29 mouse cellular contexts compared by ENCODE assay signal in genomic region chr5:135292001-135292400, GRCm38 (mm10). TPM values are rescaled to one million over a fixed set of nuclear protein-coding genes. Genes with fewer than 3 reads are reported as not detected.
DNase-seq lines count a peak whose midpoint lies in the region.
"Had no signal": no experiment of that assay in that cellular context is flagged by ENCODE, and none has a peak within 500 bp of the region (broad histone marks: within the 10 kb centered on the region; RNA-seq: fewer than 3 reads in every experiment).

No protein-coding gene starts in this region.

- H3K4me1 ChIP-seq in heart, embryonic 10.5 days, result no peaks in the 10 kb centered on the region; the same call in 1 of the 2 replicates
- H3K4me1 ChIP-seq in embryonic facial prominence, embryonic 10.5 days, result peaks cover 14% of the 10 kb centered on the region
- H3K4me1 ChIP-seq in limb, embryonic 10.5 days, result peaks cover 18% of the 10 kb centered on the region
- H3K4me1 ChIP-seq: embryonic facial prominence, embryonic 15.5 days; heart, embryonic 15.5 days; intestine, embryonic 15.5 days had no signal

- no peak overlapping the region for H3K27ac ChIP-seq in heart, embryonic 10.5 days
- H3K27ac ChIP-seq in embryonic facial prominence, embryonic 10.5 days (replicated peaks), result 0 out of 2 replicates have a peak overlapping the region, but pooled peaks have one; percentile 10
- peak overlapping the region; percentile 64 for H3K27ac ChIP-seq in limb, embryonic 10.5 days
- H3K27ac ChIP-seq: embryonic facial prominence, embryonic 15.5 days; gastrocnemius, adult 2 months; heart, embryonic 15.5 days; hindbrain, embryonic 13.5 days; intestine, embryonic 15.5 days had no signal

- WGBS in heart, embryonic 10.5 days, result 81% methylated on average over 2 of the region's 2 CpGs
- 81% methylated on average over 2 of the region's 2 CpGs for WGBS in embryonic facial prominence, embryonic 10.5 days
- 87% methylated on average over 2 of the region's 2 CpGs for WGBS in limb, embryonic 10.5 days

- peaks cover 9% of the 10 kb centered on the region for H3K27me3 ChIP-seq in heart, embryonic 10.5 days (ENCODE audit: insufficient read depth, poor library complexity, severe bottlenecking)
- no peaks in the 10 kb centered on the region; the same call in 1 of the 2 replicates for H3K27me3 ChIP-seq in embryonic facial prominence, embryonic 10.5 days (replicated peaks; ENCODE audit: low read depth, poor library complexity, severe bottlenecking)
- H3K27me3 ChIP-seq in limb, embryonic 10.5 days (ENCODE audit: low read depth, poor library complexity, severe bottlenecking), result no peaks in the 10 kb centered on the region
- H3K27me3 ChIP-seq: embryonic facial prominence, embryonic 15.5 days; heart, embryonic 15.5 days; hindbrain, embryonic 13.5 days; intestine, embryonic 15.5 days had no signal

- H3K4me3 ChIP-seq in heart, embryonic 10.5 days, result no peak overlapping the region
- H3K4me3 ChIP-seq in embryonic facial prominence, embryonic 10.5 days, result no peak overlapping the region
- no peak overlapping the region for H3K4me3 ChIP-seq in limb, embryonic 10.5 days
- H3K4me3 ChIP-seq: embryonic facial prominence, embryonic 15.5 days; gastrocnemius, adult 2 months; heart, embryonic 15.5 days; hindbrain, embryonic 10.5 days; hindbrain, embryonic 13.5 days; intestine, embryonic 15.5 days had no signal

- H3K36me3 ChIP-seq in heart, embryonic 10.5 days, result no peaks in the 10 kb centered on the region
- no peaks in the 10 kb centered on the region for H3K36me3 ChIP-seq in embryonic facial prominence, embryonic 10.5 days (replicated peaks)
- no peaks in the 10 kb centered on the region for H3K36me3 ChIP-seq in limb, embryonic 10.5 days
- H3K36me3 ChIP-seq: embryonic facial prominence, embryonic 15.5 days; G1E; heart, embryonic 15.5 days; hindbrain, embryonic 10.5 days; hindbrain, embryonic 13.5 days; intestine, embryonic 15.5 days had no signal

- peak; percentile 69 for DNase-seq in heart, embryonic 10.5 days (ENCODE audit: low spot score)
- no peak for DNase-seq in heart, adult 9 months (ENCODE audit: low spot score in 2 of 2)
- no peak for DNase-seq in embryonic facial prominence, embryonic 10.5 days (ENCODE audit: low spot score)
- DNase-seq in limb, embryonic 10.5 days (ENCODE audit: low spot score), result peak; percentile 25
- no peak for DNase-seq in layer of hippocampus, adult 8-10 months (ENCODE audit: low spot score in 2 of 2)
- no peak for DNase-seq in ovary, postnatal 14 days (ENCODE audit: low spot score)
- DNase-seq: adrenal gland, adult 2 months; adrenal gland, postnatal 14 days; B cell, adult 2 months; cerebellum, adult 11 months; cerebellum, adult 2 months; cerebellum, adult 9-11 months; cerebellum, postnatal 36 days; embryo, embryonic 11 days; forebrain, postnatal 0 days; gastrocnemius, adult 2 months; gastrocnemius, postnatal 14 days; heart, adult 18-20 months; heart, postnatal 10 days; heart, postnatal 36 days had no signal

- H3K9me3 ChIP-seq in heart, embryonic 10.5 days, result no peaks in the 10 kb centered on the region
- H3K9me3 ChIP-seq in embryonic facial prominence, embryonic 10.5 days, result no peaks in the 10 kb centered on the region
- H3K9me3 ChIP-seq in limb, embryonic 10.5 days (replicated peaks), result no peaks in the 10 kb centered on the region
- H3K9me3 ChIP-seq: embryonic facial prominence, embryonic 15.5 days; G1E; heart, embryonic 15.5 days; hindbrain, embryonic 10.5 days; hindbrain, embryonic 13.5 days; intestine, embryonic 15.5 days had no signal

RNA-seq across cellular contexts. Expression of gene Fzd9, which starts 41.0 kb away (rescaled TPM):
- 4.5 and 7.2 TPM in 2 replicates for polyA plus RNA-seq in heart, embryonic 10.5 days (2016; fragmentation: Nextera tagmentation; extraction: Ambion mirVana)
- 3.3 and 5.1 TPM in 2 replicates for polyA plus RNA-seq in embryonic facial prominence, embryonic 10.5 days (2016; fragmentation: Nextera tagmentation; extraction: Ambion mirVana)
- polyA plus RNA-seq in limb, embryonic 10.5 days (2016; fragmentation: Nextera tagmentation; extraction: Ambion mirVana), result 0.25 and 1.7 TPM in 2 replicates
- total RNA-seq in layer of hippocampus, adult 8-10 months (2022), result 1 to 10 TPM; 4.7 to 7.4 (median 5.7) TPM
- total RNA-seq: CH12.LX, G1E had no signal

RNA-seq across cellular contexts. Expression of gene Fkbp6, which starts 57.8 kb away (rescaled TPM):
- 0.15 and 0.21 TPM in 2 replicates for polyA plus RNA-seq in heart, embryonic 10.5 days (2016; fragmentation: Nextera tagmentation; extraction: Ambion mirVana)
- not detected in 2 replicates for polyA plus RNA-seq in embryonic facial prominence, embryonic 10.5 days (2016; fragmentation: Nextera tagmentation; extraction: Ambion mirVana)
- not detected in 2 replicates for polyA plus RNA-seq in limb, embryonic 10.5 days (2016; fragmentation: Nextera tagmentation; extraction: Ambion mirVana)
- under 1 TPM in 3 of 4 experiments, not detected in 1; 0.25 to 0.80 (median 0.61) TPM for total RNA-seq in layer of hippocampus, adult 8-10 months (2022)
- total RNA-seq: adrenal gland, adult 2 months; adrenal gland, postnatal 14 days; CH12.LX; forebrain, postnatal 0 days; G1E; gastrocnemius, adult 2 months; gastrocnemius, postnatal 14 days had no signal
- polyA plus RNA-seq: adrenal gland, adult 2 months; cerebellum, adult 2 months; embryonic facial prominence, embryonic 11.5 days; embryonic facial prominence, embryonic 15.5 days; forebrain, embryonic 14.5 days; forebrain, postnatal 0 days; G1E; heart, embryonic 15.5 days had no signal

Comparison
In these comparisons a context has a peak if more than half of its experiments do, and no peak if none do; other contexts are left out.
1. DNase-seq: peak in heart, embryonic 10.5 days (single experiment) and limb, embryonic 10.5 days (single experiment); none in heart, adult 9 months (0 of 2), embryonic facial prominence, embryonic 10.5 days (single experiment), layer of hippocampus, adult 8-10 months (0 of 2) and ovary, postnatal 14 days (single experiment).